Mouse (Mus musculus): ENCODE measurements around the gene Man2a1. TPM values are rescaled to one million over a fixed set of nuclear protein-coding genes. Genes with fewer than 3 reads are reported as not detected.

Gene Man2a1
- total RNA-seq, 2 experiments from 2014 or later: 8.9 to 10.6 TPM

Other genes starting within 250 kb of the Man2a1 start
- gene 4930583I09Rik, start 235.3 kb downstream of the Man2a1 start, total RNA-seq (2021): not detected